Mouse (Mus musculus) common myeloid progenitor, adult 5-6 weeks (primary cell): ENCODE data around the gene Vmn2r8. TPM values are rescaled to one million over a fixed set of nuclear protein-coding genes. Genes with fewer than 3 reads are reported as not detected.

Source experiments
- total RNA-seq: library from RNA; stranded (forward); fragments of 200-1000, 187-1606 nt; gene quantifications from 2 replicates; pipeline ENCODE4 v1.2.3, GENCODE M21; 2017

Gene Vmn2r8
- total RNA-seq, 1 experiment from 2014 or later, result not detected

Other genes starting within 250 kb of the Vmn2r8 start
- 102 and 105 TPM in 2 replicates for gene Gak, start 179.1 kb downstream of the Vmn2r8 start, total RNA-seq
- gene Tmem175, start 179.1 kb downstream of the Vmn2r8 start, total RNA-seq, result 17.2 and 19.9 TPM in 2 replicates
- 6.6 and 12.9 TPM in 2 replicates for gene Idua, start 148.5 kb downstream of the Vmn2r8 start, total RNA-seq
- gene Dgkq, start 139.2 kb downstream of the Vmn2r8 start, total RNA-seq, result 6.2 and 12.8 TPM in 2 replicates
- gene Slc26a1, start 133.3 kb downstream of the Vmn2r8 start, total RNA-seq, result 3.9 and 5.1 TPM in 2 replicates
- gene Fgfrl1, start 116.5 kb downstream of the Vmn2r8 start, total RNA-seq, result 1.6 and 3.7 TPM in 2 replicates
- gene Rnf212, start 33.9 kb downstream of the Vmn2r8 start, total RNA-seq, result 0.78 TPM in 1 of 2 replicates, not detected in the other
- gene Tmed11, start 13.5 kb downstream of the Vmn2r8 start, total RNA-seq, result not detected in 2 replicates
- gene Vmn2r9, start 43.8 kb upstream of the Vmn2r8 start, total RNA-seq, result not detected in 2 replicates
- not detected in 2 replicates for gene Vmn2r10, start 197.7 kb upstream of the Vmn2r8 start, total RNA-seq